Mouse (Mus musculus): ENCODE data around the gene Glt1d1. TPM values are rescaled to one million over a fixed set of nuclear protein-coding genes. Genes with fewer than 3 reads are reported as not detected.
A peak's percentile ranks its signal among the peaks of the same experiment; 100 is the strongest.

Glt1d1 gene
- 10 to 100 TPM; 21.6 to 27.1 TPM for total RNA-seq (2021)
- long read RNA-seq, experiment 1, partial matches to known transcripts = 1 of 3 reads
- long read RNA-seq, experiment 1, other reads (novel, unspliced or antisense) = 1 of 3 reads
- long read RNA-seq, experiment 2, partial matches to known transcripts = 0 of 2 reads
- long read RNA-seq, experiment 2, other reads (novel, unspliced or antisense) = 2 of 2 reads

DNA sequence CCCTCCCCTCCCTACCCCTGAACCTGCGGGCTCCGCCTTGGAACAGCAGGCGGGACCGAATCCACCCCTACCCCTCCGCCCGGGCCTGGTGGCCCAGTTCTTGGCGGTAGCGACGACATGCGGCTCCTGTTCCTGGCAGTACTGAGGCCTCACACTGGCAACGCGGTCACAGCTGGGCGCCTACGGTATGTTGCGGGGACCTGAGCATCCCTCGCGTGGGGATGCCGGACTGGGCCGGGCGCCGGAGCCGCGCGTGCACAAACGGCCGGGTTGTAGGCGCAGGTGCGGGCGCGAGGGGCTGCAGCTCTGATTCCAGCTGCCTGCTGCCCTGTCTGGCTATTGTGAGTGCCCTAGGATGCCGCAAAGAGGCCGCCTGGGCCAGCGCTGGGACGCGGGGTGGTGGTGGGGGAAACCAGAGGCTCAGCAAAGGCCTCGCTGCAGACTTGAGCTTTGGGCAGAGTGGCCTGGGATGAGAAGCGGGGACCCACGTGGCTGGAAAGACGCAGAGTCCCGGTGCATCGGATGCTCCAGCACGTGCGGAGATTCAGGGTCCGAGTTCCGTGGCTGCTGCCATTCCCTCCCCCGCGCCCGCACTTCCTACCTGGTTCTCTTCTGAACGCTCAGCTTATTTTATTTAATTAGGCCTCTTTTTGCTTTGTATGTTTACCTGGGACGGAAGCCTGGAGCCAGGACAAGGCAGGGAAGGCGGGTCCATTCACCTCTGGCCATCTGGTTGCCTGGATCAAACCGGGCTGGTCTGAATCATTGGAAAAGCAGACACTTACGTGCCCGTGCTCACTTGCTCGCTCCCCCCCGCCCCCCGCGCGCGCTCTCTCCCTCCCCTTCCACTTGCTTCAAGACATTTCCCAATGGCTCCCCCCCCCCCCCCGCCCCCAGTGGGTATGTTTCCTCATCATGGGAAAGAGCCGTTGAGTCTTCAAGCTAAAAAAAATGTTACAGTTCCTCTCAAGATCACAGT lies at the start of gene Glt1d1, which contains the start of gene Slc15a4:
TSS of gene Glt1d1 (plus strand) at position 96 of the 979 bp plus-strand sequence.
TSS of gene Slc15a4 (minus strand) at position 731 of the 979 bp plus-strand sequence.
- Histone ChIP-seq H3K27ac (peak within 1 kb of the TSS; percentile 90), H3K4me3 (peak within 1 kb of the TSS; percentile 66)
- intact Hi-C loops (cut with DNase I) = no loop called here
- DNase-seq (ENCODE audit: extremely low spot score in 1 of 2, low spot score in 2 of 2) = peak; percentile 39 to 49
- no peak for TF ChIP-seq CTCF (IDR thresholded peaks at IDR 0.05)

DNA sequence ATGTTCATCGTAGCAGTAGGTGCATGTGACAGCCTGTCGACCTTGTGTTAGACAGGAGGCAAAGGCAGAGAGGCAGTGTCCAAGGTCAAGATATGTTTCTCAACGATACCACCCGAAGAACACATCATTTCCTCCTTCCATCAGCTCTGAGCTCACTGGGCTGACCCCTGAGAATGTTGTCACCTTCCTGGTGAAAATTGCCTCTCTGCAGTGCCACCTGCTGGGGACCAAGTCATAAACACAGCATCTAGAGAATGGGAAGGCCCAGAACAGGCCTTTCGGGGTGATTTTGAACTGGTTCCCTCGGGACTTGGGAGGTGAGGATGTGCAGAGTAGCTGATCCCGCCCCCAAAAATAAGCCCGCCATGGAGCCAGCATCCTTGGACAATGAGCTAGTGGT lies 48.4 kb upstream of the Glt1d1 start:
- no peak overlapping the region for H3K4me3 ChIP-seq
- TF ChIP-seq CTCF (IDR thresholded peaks at IDR 0.05) = peak; percentile 52
- peak in 1 of 2 experiments; percentile 26 for DNase-seq (ENCODE audit: extremely low spot score in 1 of 2, low spot score in 2 of 2)
- H3K27ac ChIP-seq = no peak overlapping the region
- intact Hi-C loops (cut with DNase I) = loop anchor here (10.0 kb wide), 1 partner anchor 229 kb away; no protein-coding TSS in a partner anchor

DNA sequence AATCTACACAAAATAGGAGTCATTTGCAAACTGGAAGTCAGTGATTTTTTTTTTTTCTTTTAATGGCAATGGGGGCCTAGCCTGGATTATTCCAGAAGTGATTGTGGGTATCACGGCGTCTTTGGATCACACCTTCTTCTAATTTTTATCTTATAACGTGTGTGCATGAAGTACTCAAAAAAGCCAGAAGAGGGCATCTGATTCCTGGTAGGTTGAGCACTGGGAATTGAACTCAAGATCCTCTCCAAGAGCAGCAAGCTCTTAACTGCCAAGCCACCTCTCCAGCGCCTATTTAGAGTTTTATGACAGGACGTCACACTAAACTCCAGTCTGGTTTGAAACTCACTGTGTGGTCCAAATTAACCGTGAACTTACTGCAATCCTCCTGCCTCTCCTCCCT lies 44.2 kb upstream of the Glt1d1 start:
- peak; percentile 35 for TF ChIP-seq CTCF (IDR thresholded peaks at IDR 0.05)
- intact Hi-C loops (cut with DNase I) = loop anchor here (10.0 kb wide), 1 partner anchor 233 kb away; no protein-coding TSS in a partner anchor
- no peak for DNase-seq (ENCODE audit: extremely low spot score in 1 of 2, low spot score in 2 of 2)
- Histone ChIP-seq H3K4me3 (no peak overlapping the region), H3K27ac (no peak overlapping the region)

DNA sequence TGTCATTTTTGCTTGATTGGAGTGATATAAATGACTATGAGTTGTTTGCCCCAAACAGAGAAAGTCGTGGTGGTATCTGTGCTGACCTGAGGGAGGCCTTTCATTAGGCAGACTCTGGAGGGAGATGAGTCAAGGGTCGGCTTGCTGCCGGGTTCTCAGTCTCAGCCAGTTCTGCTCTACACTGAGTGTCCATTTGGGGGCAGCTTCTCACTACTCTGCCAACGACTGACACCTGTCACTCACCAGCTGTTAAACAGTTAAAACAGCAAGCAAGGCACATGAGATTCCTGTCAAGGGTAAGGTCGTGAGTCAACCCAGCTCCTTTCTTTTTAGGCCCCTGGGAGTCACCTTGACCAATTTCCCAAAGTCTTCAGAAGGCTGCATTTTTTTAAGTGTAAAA lies 39.7 kb upstream of the Glt1d1 start:
- Histone ChIP-seq H3K27ac (no peak overlapping the region), H3K4me3 (no peak overlapping the region)
- no peak for TF ChIP-seq CTCF (IDR thresholded peaks at IDR 0.05)
- DNase-seq (ENCODE audit: extremely low spot score in 1 of 2, low spot score in 2 of 2) = no peak
- intact Hi-C loops (cut with DNase I) = loop anchor here (5.0 kb wide), 1 partner anchor 850 kb away; no protein-coding TSS in a partner anchor

DNA sequence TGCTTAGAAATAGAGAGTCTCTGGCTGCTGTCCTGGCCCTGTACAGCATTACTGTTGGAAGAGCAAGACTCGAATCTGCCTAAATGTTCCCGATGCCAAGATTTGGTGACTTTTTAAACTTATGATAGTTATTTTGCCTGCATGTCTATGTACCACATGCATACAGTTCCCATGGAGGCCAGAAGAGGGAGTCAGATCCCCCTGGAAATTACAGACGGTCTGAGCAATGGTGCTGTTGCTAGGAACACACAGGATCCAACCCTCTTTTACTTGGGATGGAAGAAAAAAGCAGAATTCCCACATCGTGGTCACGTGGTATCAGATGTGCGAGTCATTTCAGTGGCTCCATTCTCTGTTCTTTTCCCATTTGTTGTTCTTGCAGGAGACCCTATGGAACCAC lies 39.2 kb upstream of the Glt1d1 start:
- no peak overlapping the region for H3K27ac ChIP-seq
- TF ChIP-seq CTCF (IDR thresholded peaks at IDR 0.05) = peak; percentile 67
- DNase-seq (ENCODE audit: extremely low spot score in 1 of 2, low spot score in 2 of 2) = no peak
- intact Hi-C loops (cut with DNase I) = loop anchor here (5.0 kb wide), 1 partner anchor 849 kb away; no protein-coding TSS in a partner anchor
- H3K4me3 ChIP-seq = no peak overlapping the region

DNA sequence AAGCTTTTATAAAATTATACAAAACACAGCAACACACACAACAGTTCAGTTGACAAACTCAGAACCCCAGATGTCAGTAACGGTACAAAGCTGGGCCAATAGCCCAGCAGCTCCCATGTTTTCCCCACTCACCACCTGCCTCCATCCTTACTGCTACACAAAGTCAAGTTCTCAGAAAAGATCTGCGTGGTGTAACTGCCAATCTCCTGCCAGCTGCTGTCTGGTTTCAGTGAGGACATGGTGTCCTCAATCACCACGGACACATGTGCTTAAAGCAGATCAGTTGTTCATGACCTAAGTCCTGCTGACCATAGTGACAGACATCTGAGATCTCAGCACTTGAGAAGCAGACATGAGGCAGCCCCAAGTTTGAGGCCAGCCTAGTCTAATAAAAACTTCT lies 36.4 kb upstream of the Glt1d1 start:
- TF ChIP-seq CTCF (IDR thresholded peaks at IDR 0.05) = no peak
- intact Hi-C loops (cut with DNase I) = no loop called here
- Histone ChIP-seq H3K4me3 (no peak overlapping the region), H3K27ac (peak overlapping the region; percentile 57)
- DNase-seq (ENCODE audit: extremely low spot score in 1 of 2, low spot score in 2 of 2) = no peak

DNA sequence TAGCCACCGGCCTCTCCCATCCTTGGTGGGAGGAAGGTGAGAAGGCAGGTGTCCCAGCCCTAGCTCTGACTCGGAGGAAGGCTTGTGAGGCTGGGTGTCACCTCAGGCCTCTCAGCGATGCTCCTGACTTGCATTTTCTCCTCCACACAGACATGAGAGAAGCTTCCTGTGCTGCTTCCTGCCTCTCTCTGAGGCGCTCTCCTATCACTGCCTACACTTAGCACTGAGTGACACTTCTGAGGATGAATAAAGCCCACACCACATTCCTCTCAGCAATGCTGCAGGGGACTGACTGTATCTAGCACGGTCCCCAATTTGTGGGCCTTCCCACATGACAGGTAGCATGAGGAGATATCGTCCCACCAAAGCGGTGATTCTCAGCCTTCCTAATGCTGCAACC lies 35.2 kb upstream of the Glt1d1 start:
- H3K27ac ChIP-seq = peak overlapping the region; percentile 56; the same call in 1 of the 2 replicates
- H3K4me3 ChIP-seq = no peak overlapping the region
- intact Hi-C loops (cut with DNase I) = no loop called here
- DNase-seq (ENCODE audit: extremely low spot score in 1 of 2, low spot score in 2 of 2) = no peak
- TF ChIP-seq CTCF (IDR thresholded peaks at IDR 0.05) = no peak

DNA sequence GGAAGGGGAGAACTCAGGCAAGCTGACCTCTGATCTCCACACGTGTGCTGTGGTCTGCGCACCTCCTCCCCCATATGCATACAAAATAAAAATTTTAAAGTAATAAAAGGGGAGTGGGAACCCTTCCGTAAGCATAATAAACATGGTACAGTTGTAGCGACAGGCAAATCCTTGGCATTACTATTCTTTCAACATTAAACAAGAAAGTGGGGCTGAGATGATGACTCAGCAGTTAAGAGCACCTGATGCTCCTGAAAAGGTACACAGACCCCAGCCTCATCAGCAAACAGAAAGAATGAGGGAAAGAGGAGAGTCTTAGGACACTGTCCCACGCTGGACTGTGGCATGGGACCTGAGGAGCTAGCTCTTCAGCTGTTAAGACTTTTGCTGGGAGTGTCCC lies 29.1 kb upstream of the Glt1d1 start:
- DNase-seq (ENCODE audit: extremely low spot score in 1 of 2, low spot score in 2 of 2) = no peak
- intact Hi-C loops (cut with DNase I) = no loop called here
- TF ChIP-seq CTCF (IDR thresholded peaks at IDR 0.05) = no peak
- no peak overlapping the region for H3K27ac ChIP-seq
- H3K4me3 ChIP-seq = no peak overlapping the region

DNA sequence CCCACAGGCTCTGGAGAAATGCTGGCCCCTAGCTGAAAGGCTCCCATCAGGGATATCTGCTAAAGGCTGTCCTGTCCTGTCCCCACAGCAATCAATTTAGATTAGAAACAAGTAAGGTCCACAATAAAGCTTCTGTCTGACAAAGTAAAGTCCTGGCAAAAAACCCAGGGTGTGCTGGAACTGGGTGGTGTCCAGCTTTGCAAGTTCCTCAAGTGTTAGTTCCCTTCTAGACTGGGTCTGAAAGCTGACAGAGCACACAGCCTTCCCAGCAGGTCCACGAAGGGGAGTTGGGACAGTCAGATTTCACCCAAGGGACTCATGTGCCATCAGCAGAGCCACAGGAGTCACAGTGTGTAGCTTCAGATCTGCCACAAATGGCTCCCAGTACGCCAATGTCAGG lies 24.6 kb upstream of the Glt1d1 start:
- peak overlapping the region; percentile 10; the same call in 1 of the 2 replicates for H3K27ac ChIP-seq
- H3K4me3 ChIP-seq = no peak overlapping the region
- no peak for TF ChIP-seq CTCF (IDR thresholded peaks at IDR 0.05)
- no peak for DNase-seq (ENCODE audit: extremely low spot score in 1 of 2, low spot score in 2 of 2)
- intact Hi-C loops (cut with DNase I) = no loop called here

DNA sequence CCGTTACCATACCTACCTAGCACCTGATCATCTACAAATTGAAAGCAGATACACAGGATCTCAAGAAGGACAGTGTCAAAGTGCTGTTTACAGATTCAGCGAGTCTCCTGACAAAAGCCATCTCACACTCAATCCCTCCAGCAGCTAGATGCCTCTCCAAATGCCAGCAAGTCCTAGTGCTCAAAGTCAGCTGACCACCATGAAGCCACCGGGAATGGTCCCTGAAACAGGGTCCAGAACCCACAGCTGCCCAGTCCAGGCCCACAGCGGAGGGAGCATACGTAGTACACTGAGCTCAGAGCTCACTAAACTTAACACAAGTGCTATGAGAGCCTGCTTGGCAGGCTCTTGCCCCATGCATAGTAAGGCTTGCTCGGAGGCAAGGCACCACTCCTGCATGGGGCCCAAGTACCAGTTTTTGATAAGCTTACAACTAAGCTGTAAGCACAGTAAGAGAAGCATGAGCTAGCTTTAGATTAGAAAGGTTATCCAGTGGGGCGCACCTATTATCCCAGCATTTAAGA lies 22.8 kb upstream of the Glt1d1 start:
- intact Hi-C loops (cut with DNase I) = no loop called here
- no peak for DNase-seq (ENCODE audit: extremely low spot score in 1 of 2, low spot score in 2 of 2)
- Histone ChIP-seq H3K27ac (peak overlapping the region; percentile 42; the same call in 1 of the 2 replicates), H3K4me3 (no peak overlapping the region)
- no peak for TF ChIP-seq CTCF (IDR thresholded peaks at IDR 0.05)

DNA sequence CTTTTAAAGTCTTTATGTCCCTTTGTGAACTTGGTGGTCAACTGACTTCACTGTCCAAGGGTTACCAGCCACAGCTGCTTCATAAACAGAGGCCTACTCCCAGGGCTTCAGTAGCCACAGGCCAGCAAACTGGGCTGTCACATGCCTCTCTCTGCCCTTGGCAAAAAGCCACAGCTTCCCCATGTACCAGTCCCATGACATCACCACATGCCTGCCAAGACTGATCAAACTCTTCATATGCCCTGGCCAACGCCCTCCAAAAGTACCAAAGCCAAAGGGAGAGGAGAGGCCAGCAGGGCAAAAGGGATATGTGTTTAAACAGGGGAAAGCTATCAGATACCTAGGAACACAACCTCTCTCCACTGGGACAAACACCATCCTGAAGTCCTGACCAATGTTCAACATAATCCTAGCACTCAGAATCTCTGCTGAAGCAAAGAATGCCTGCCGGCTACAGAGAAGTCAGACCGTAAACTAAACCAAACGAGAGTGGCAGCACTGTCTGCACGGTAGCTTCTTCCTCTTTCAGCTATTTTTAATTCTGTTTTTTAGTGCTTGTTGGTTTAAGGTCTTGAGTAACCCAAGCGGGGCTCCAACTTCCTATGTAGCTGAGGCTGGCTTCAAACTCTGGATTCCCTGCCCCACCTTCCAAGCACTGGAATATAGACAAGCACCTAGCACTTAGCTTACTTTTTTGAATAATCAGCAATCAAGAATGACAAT lies 21.1 kb upstream of the Glt1d1 start:
- DNase-seq (ENCODE audit: extremely low spot score in 1 of 2, low spot score in 2 of 2) = peak in 1 of 2 experiments; percentile 38
- no peak overlapping the region for H3K4me3 ChIP-seq
- no peak for TF ChIP-seq CTCF (IDR thresholded peaks at IDR 0.05)
- H3K27ac ChIP-seq = peak overlapping the region; percentile 56
- intact Hi-C loops (cut with DNase I) = no loop called here

Measured in left cerebral cortex, adult 2 months (tissue).